In the genomic region with DNA sequence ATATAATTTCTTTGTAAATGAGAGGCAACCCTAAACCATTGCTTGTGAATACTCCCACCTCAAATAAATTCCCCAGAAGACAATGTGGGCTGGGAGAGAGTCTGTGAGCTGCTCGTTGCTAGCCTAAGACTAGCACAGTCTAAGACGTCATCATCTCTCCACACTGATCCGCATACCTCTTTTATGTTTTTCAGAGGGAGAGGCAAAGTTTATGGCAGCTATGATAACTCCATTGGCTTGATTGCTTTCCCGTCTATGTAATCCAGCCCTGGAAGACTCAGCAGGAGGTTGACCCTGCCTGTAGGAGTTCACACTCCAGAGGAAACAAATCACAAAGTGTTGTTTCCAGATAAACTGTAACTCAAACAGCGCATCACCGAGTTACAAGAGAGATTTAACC, we compare ENCODE assay signal across 23 mouse cellular contexts. TPM values are rescaled to one million over a fixed set of nuclear protein-coding genes. Genes with fewer than 3 reads are reported as not detected.
DNase-seq lines count a peak whose midpoint lies in the region; ATAC-seq and TF ChIP-seq lines count a peak whose summit lies in the region.
"Had no signal": no experiment of that assay in that cellular context is flagged by ENCODE, and none has a peak within 500 bp of the region (broad histone marks: within the 10 kb centered on the region; RNA-seq: fewer than 3 reads in every experiment).

No protein-coding gene starts in this region.

- no peak overlapping the region for H3K4me2 ChIP-seq in kidney, postnatal 0 days (ENCODE audit: low read length)
- H3K4me2 ChIP-seq in intestine, embryonic 14.5 days (ENCODE audit: low read length), result no peak overlapping the region
- no peak overlapping the region for H3K4me2 ChIP-seq in forebrain, embryonic 13.5 days
- H3K4me2 ChIP-seq: embryonic facial prominence, embryonic 13.5 days; forebrain, embryonic 12.5 days; hindbrain, embryonic 12.5 days had no signal

- H3K27me3 ChIP-seq in kidney, postnatal 0 days (ENCODE audit: insufficient read depth, low read length), result no peaks in the 10 kb centered on the region
- no peaks in the 10 kb centered on the region for H3K27me3 ChIP-seq in intestine, embryonic 14.5 days (replicated peaks; ENCODE audit: control insufficient read depth, insufficient read depth, low read length)
- no peaks in the 10 kb centered on the region for H3K27me3 ChIP-seq in forebrain, embryonic 13.5 days
- H3K27me3 ChIP-seq: embryonic facial prominence, embryonic 13.5 days; forebrain, embryonic 12.5 days; hindbrain, embryonic 12.5 days had no signal

- no peak overlapping the region for H3K9ac ChIP-seq in kidney, postnatal 0 days (ENCODE audit: low read depth, low read length)
- H3K9ac ChIP-seq in intestine, embryonic 14.5 days (ENCODE audit: low read length), result no peak overlapping the region
- no peak overlapping the region for H3K9ac ChIP-seq in forebrain, embryonic 13.5 days
- H3K9ac ChIP-seq: embryonic facial prominence, embryonic 13.5 days; forebrain, embryonic 12.5 days; forebrain, postnatal 0 days; hindbrain, embryonic 12.5 days had no signal

- 0 out of 2 replicates have a peak, but pooled peaks have one; percentile 43 for ATAC-seq in kidney, postnatal 0 days (replicated peaks; ENCODE audit: low FRiP score, low read depth)
- peak; percentile 74 for ATAC-seq in intestine, embryonic 14.5 days (replicated peaks; ENCODE audit: low FRiP score, low TSS enrichment, low read depth)
- no peak for ATAC-seq in forebrain, embryonic 13.5 days
- ATAC-seq: CD4-positive, CD25-positive, alpha-beta regulatory T cell, adult 4 months; forebrain, postnatal 0 days had no signal

- H3K4me3 ChIP-seq in kidney, postnatal 0 days (replicated peaks; ENCODE audit: low read depth, low read length), result no peak overlapping the region
- no peak overlapping the region for H3K4me3 ChIP-seq in intestine, embryonic 14.5 days (ENCODE audit: low read depth, low read length)
- no peak overlapping the region for H3K4me3 ChIP-seq in forebrain, embryonic 13.5 days
- H3K4me3 ChIP-seq: embryonic facial prominence, embryonic 13.5 days; forebrain, embryonic 12.5 days; hindbrain, embryonic 12.5 days had no signal

- 21% methylated on average over 6 of the region's 6 CpGs for WGBS in kidney, postnatal 0 days
- WGBS in intestine, embryonic 14.5 days, result 35% methylated on average over 6 of the region's 6 CpGs
- WGBS in large intestine, adult 2 months, result 21% methylated on average over 6 of the region's 6 CpGs
- 71% methylated on average over 6 of the region's 6 CpGs for WGBS in forebrain, embryonic 13.5 days

- no peak overlapping the region for H3K27ac ChIP-seq in kidney, postnatal 0 days
- peak overlapping the region; percentile 27; the same call in 1 of the 2 replicates for H3K27ac ChIP-seq in intestine, embryonic 14.5 days (ENCODE audit: low read depth)
- H3K27ac ChIP-seq in forebrain, embryonic 13.5 days, result no peak overlapping the region
- H3K27ac ChIP-seq: embryonic facial prominence, embryonic 13.5 days; forebrain, embryonic 12.5 days; hindbrain, embryonic 12.5 days had no signal

- DNase-seq in embryo, embryonic 10.5 days (ENCODE audit: low spot score), result peak; percentile 15
- no peak for DNase-seq in embryo, embryonic 9.5 days (ENCODE audit: extremely low spot score)
- peak; percentile 72 for DNase-seq in kidney, postnatal 0 days (ENCODE audit: low spot score)
- no peak for DNase-seq in kidney, adult 18-20 months
- DNase-seq in intestine, embryonic 14.5 days (ENCODE audit: low spot score), result no peak
- DNase-seq in large intestine, adult 2 months (ENCODE audit: low read depth, low spot score), result peak; percentile 32
- DNase-seq in layer of hippocampus, postnatal 36 days, result no peak
- DNase-seq: adrenal gland, adult 8-10 months; adrenal gland, postnatal 36 days; B cell, adult 2 months; cerebellum, adult 2 months; cerebellum, postnatal 14 days; forebrain, postnatal 0 days; gastrocnemius, postnatal 14 days; heart, postnatal 10 days; heart, postnatal 4 days had no signal

- H3K9me3 ChIP-seq in kidney, postnatal 0 days (replicated peaks; ENCODE audit: low read length), result no peaks in the 10 kb centered on the region
- H3K9me3 ChIP-seq in intestine, embryonic 14.5 days (ENCODE audit: control insufficient read depth, low read length), result no peaks in the 10 kb centered on the region
- no peaks in the 10 kb centered on the region for H3K9me3 ChIP-seq in forebrain, embryonic 13.5 days (replicated peaks)
- H3K9me3 ChIP-seq: embryonic facial prominence, embryonic 13.5 days; forebrain, embryonic 12.5 days; hindbrain, embryonic 12.5 days had no signal

- peaks cover 24% of the 10 kb centered on the region for H3K4me1 ChIP-seq in kidney, postnatal 0 days (replicated peaks; ENCODE audit: insufficient read depth, low read length)
- H3K4me1 ChIP-seq in intestine, embryonic 14.5 days (replicated peaks; ENCODE audit: control insufficient read depth, insufficient read depth, low read length), result peaks cover 36% of the 10 kb centered on the region
- peaks cover 12% of the 10 kb centered on the region for H3K4me1 ChIP-seq in forebrain, embryonic 13.5 days

- TF ChIP-seq CTCF in kidney, postnatal 0 days (IDR thresholded peaks at IDR 0.05; ENCODE audit: low read depth), result no peak

- H3K36me3 ChIP-seq in kidney, postnatal 0 days (ENCODE audit: insufficient read depth, low read length), result no peaks in the 10 kb centered on the region
- no peaks in the 10 kb centered on the region for H3K36me3 ChIP-seq in intestine, embryonic 14.5 days (ENCODE audit: control insufficient read depth, insufficient read depth, low read length)
- no peaks in the 10 kb centered on the region for H3K36me3 ChIP-seq in forebrain, embryonic 13.5 days (ENCODE audit: poor library complexity, severe bottlenecking)
- H3K36me3 ChIP-seq: embryonic facial prominence, embryonic 13.5 days; forebrain, embryonic 12.5 days; G1E; hindbrain, embryonic 12.5 days had no signal

RNA-seq across cellular contexts. Expression of gene Rerg, which starts 38.9 kb away (rescaled TPM):
- polyA plus RNA-seq in kidney, postnatal 0 days (2015; fragmentation: Nextera tagmentation; extraction: Ambion mirVana), result 23.9 and 24.5 TPM in 2 replicates
- polyA plus RNA-seq in intestine, embryonic 14.5 days (2014; fragmentation: Nextera tagmentation; extraction: Ambion mirVana), result 25.3 and 28.8 TPM in 2 replicates
- polyA plus RNA-seq in large intestine, adult 2 months (2012; rRNA removed), result 2.9 and 3.8 TPM in 2 replicates
- total RNA-seq in layer of hippocampus, postnatal 36 days (2021), result 10 to 100 TPM; 37.5 to 41.0 TPM
- 3.4 and 4.1 TPM in 2 replicates for polyA plus RNA-seq in forebrain, embryonic 13.5 days (2015; fragmentation: Nextera tagmentation; extraction: Ambion mirVana)
- total RNA-seq: common myeloid progenitor, adult 5-6 weeks had no signal
- polyA plus RNA-seq: CD4-positive, CD25-positive, alpha-beta regulatory T cell, adult 4 months; G1E had no signal

Comparison
In these comparisons a context has a peak if more than half of its experiments do, and no peak if none do; other contexts are left out.
1. DNase-seq: peak in embryo, embryonic 10.5 days (single experiment), kidney, postnatal 0 days (single experiment) and large intestine, adult 2 months (single experiment); none in embryo, embryonic 9.5 days (single experiment), kidney, adult 18-20 months (single experiment), intestine, embryonic 14.5 days (single experiment) and layer of hippocampus, postnatal 36 days (0 of 2).